Mouse (Mus musculus) myocyte (in vitro differentiated cells): ENCODE results near the gene Dact3.

ENCODE experiments used
- E2F4 ChIP-seq: IDR thresholded peaks from one replicate; pipeline ENCODE4 v1.6.1; 2011; ENCODE audit warnings: mild to moderate bottlenecking, control low read depth, moderate library complexity; ENCODE audit not compliant: insufficient read depth
- MYOG ChIP-seq, 3 experiments: IDR thresholded peaks; one replicate each; pipeline ENCODE4 v1.6.1; 2011; ENCODE audit warnings: control low read depth in 2 of 3, low read depth in 2 of 3, mild to moderate bottlenecking in 2 of 3; ENCODE audit not compliant: insufficient read length in 2 of 3, control insufficient read depth in 1 of 3, insufficient read depth in 1 of 3
- POLR2A ChIP-seq: IDR thresholded peaks from one replicate; pipeline ENCODE4 v1.6.1; 2011; ENCODE audit warnings: low read depth, mild to moderate bottlenecking, control low read depth, moderate library complexity; ENCODE audit not compliant: insufficient read length
- POLR2AphosphoS2 ChIP-seq: IDR thresholded peaks from one replicate; pipeline ENCODE4 v1.6.1; 2011; ENCODE audit warnings: low read depth, control low read depth; ENCODE audit not compliant: insufficient read length
- TCF12 ChIP-seq: IDR thresholded peaks from one replicate; pipeline ENCODE4 v1.6.1; 2011; ENCODE audit warnings: mild to moderate bottlenecking, control low read depth; ENCODE audit not compliant: poor library complexity, insufficient read depth, severe bottlenecking
- USF1 ChIP-seq: IDR thresholded peaks from one replicate; pipeline ENCODE4 v1.6.1; 2011; ENCODE audit warnings: low read depth, mild to moderate bottlenecking, control low read depth, moderate library complexity

DNA sequence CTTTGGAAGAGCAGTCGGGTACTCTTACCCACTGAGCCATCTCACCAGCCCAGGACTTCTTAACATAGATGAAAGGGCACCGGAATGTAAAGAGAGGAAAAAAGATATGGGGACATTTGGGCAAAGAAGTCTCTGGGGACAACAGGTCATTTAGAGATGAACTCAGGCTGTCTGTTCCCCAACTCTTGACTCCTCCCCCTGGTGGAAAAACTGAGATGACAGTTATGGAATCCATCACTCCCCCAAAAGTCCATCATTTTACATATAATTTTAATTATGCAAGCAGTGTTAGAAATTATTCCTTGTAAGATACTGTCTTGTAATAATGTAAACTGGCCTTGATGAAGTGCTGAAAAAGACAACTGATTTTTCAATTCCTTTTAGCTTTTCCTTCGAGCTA, 2.6 kb downstream of the Dact3 start:
- no peak for TF ChIP-seq POLR2A
- no peak for TF ChIP-seq USF1
- TF ChIP-seq MYOG (IDR thresholded peaks at IDR 0.05; ENCODE audit: control insufficient read depth in 1 of 3, insufficient read depth in 1 of 3, insufficient read length in 2 of 3, low read depth in 2 of 3), result no peak
- TF ChIP-seq POLR2AphosphoS2, result no peak
- no peak for TF ChIP-seq E2F4
- no peak for TF ChIP-seq TCF12
